Mouse (Mus musculus): Measurements from ENCODE around the gene Cdk14. TPM values are rescaled to one million over a fixed set of nuclear protein-coding genes. Genes with fewer than 3 reads are reported as not detected.
A peak's percentile ranks its signal among the peaks of the same experiment; 100 is the strongest.

The Cdk14 gene
- total and polyA plus RNA-seq, 2 experiments from 2014 or later = 53.0 to 63.9 TPM

GRCm38 (mm10) chr5:4861592-4861991, 558.5 kb downstream of the Cdk14 start:
- Histone ChIP-seq H3K4me2 (ENCODE audit: low read depth, low read length) (no peak overlapping the region), H3K27me3 (ENCODE audit: insufficient read depth, low read length) (no peaks in the 10 kb centered on the region), H3K9ac (replicated peaks; ENCODE audit: low read length) (no peak overlapping the region), H3K4me1 (ENCODE audit: insufficient read depth, low read length) (0 out of 2 replicates have a peak, but pooled peaks cover 7% of the 10 kb centered on the region), H3K36me3 (ENCODE audit: insufficient read depth, low read length) (no peaks in the 10 kb centered on the region), H3K9me3 (ENCODE audit: low read length) (no peaks in the 10 kb centered on the region), H3K4me3 (ENCODE audit: low read length) (no peak overlapping the region), H3K27ac (no peak overlapping the region)
- no peak for TF ChIP-seq CTCF (IDR thresholded peaks at IDR 0.05; ENCODE audit: low read depth)
- DNase-seq (ENCODE audit: low spot score) (no peak), ATAC-seq (peak; percentile 27)
- 76% methylated on average over 9 of the region's 9 CpGs for WGBS

DNA sequence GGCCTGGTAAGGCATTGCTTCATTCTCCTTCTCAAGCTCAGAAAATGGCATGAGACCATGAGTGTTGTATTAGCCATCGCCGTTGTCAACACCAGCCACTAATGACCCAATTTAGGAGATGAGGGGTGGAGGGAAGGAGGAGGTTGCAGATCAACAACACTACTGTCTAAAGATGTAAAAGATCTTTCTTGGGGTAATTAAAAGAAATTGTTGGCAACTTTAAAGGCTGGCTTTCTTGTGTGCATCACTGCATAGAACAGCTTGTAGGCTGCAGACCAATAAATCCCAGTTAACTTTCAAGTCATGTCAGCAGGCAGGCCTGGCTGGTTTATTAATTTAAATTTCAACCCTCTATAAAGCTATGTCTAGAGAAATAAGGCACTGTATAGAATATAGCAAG, 559.0 kb downstream of the Cdk14 start:
- WGBS = 72% methylated on average over 2 of the region's 2 CpGs
- H3K27ac ChIP-seq = no peak overlapping the region
- H3K4me2 ChIP-seq (ENCODE audit: low read depth, low read length) = no peak overlapping the region
- no peak for TF ChIP-seq CTCF (IDR thresholded peaks at IDR 0.05; ENCODE audit: low read depth)
- no peaks in the 10 kb centered on the region for H3K9me3 ChIP-seq (ENCODE audit: low read length)
- DNase-seq (ENCODE audit: low spot score) = no peak
- H3K9ac ChIP-seq (replicated peaks; ENCODE audit: low read length) = no peak overlapping the region
- H3K4me3 ChIP-seq (ENCODE audit: low read length) = no peak overlapping the region
- H3K4me1 ChIP-seq (ENCODE audit: insufficient read depth, low read length) = 0 out of 2 replicates have a peak, but pooled peaks cover 7% of the 10 kb centered on the region
- peak; percentile 41; the same call in 1 of the 2 replicates for ATAC-seq
- no peaks in the 10 kb centered on the region for H3K27me3 ChIP-seq (ENCODE audit: insufficient read depth, low read length)
- H3K36me3 ChIP-seq (ENCODE audit: insufficient read depth, low read length) = no peaks in the 10 kb centered on the region

DNA sequence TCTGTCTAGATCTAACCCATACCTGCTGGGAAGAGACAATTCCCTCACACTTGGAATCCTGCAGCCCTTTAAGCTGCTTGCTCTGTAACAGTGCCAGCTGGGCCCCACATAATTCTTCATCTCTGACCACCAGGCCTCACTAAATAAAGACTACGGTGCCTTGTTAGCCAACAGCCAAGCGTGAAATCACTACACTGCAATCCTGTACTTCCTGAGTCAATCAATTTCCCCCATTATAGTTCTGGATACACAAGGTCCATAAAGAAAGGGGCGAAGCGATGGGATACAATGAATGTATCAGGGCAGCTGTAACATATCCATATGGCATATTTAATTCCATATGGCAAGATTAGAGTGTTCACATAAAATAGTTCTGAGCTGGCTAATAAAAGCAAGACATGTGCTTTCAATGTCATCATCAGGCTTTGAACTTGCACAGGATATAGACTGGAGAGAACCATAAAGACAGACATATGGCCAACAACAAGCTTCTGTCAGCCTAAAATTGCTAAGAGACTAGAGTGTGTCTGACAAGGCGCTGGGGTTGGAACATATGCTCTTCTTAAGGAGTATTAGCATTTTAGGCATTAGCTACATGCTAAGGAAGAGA, 562.0 kb downstream of the Cdk14 start:
- Histone ChIP-seq H3K36me3 (ENCODE audit: insufficient read depth, low read length) (no peaks in the 10 kb centered on the region), H3K9ac (replicated peaks; ENCODE audit: low read length) (no peak overlapping the region), H3K4me2 (ENCODE audit: low read depth, low read length) (no peak overlapping the region), H3K4me3 (ENCODE audit: low read length) (no peak overlapping the region), H3K9me3 (ENCODE audit: low read length) (no peaks in the 10 kb centered on the region), H3K27ac (no peak overlapping the region), H3K4me1 (ENCODE audit: insufficient read depth, low read length) (0 out of 2 replicates have a peak, but pooled peaks cover 7% of the 10 kb centered on the region), H3K27me3 (ENCODE audit: insufficient read depth, low read length) (no peaks in the 10 kb centered on the region)
- 35% methylated on average over 5 of the region's 5 CpGs for WGBS
- TF ChIP-seq CTCF (IDR thresholded peaks at IDR 0.05; ENCODE audit: low read depth) = no peak
- ATAC-seq (peak; percentile 58; the same call in 1 of the 2 replicates), DNase-seq (ENCODE audit: low spot score) (peak; percentile 49)

GRCm38 (mm10) chr5:4853503-4853902, 566.6 kb downstream of the Cdk14 start:
- no peak overlapping the region for H3K9ac ChIP-seq (replicated peaks; ENCODE audit: low read length)
- ATAC-seq (no peak), DNase-seq (ENCODE audit: low spot score) (no peak)
- no peak for TF ChIP-seq CTCF (IDR thresholded peaks at IDR 0.05; ENCODE audit: low read depth)
- H3K4me3 ChIP-seq (ENCODE audit: low read length) = no peak overlapping the region
- no peaks in the 10 kb centered on the region for H3K9me3 ChIP-seq (ENCODE audit: low read length)
- H3K36me3 ChIP-seq (ENCODE audit: insufficient read depth, low read length) = no peaks in the 10 kb centered on the region
- no peak overlapping the region for H3K4me2 ChIP-seq (ENCODE audit: low read depth, low read length)
- H3K27ac ChIP-seq = no peak overlapping the region
- no peaks in the 10 kb centered on the region for H3K27me3 ChIP-seq (ENCODE audit: insufficient read depth, low read length)
- H3K4me1 ChIP-seq (ENCODE audit: insufficient read depth, low read length) = no peaks in the 10 kb centered on the region
- WGBS = 90% methylated on average over 2 of the region's 2 CpGs

- WGBS = 77% methylated on average over 6 of the region's 6 CpGs
- Histone ChIP-seq H3K27ac (no peak overlapping the region), H3K4me2 (ENCODE audit: low read depth, low read length) (no peak overlapping the region), H3K36me3 (ENCODE audit: insufficient read depth, low read length) (no peaks in the 10 kb centered on the region), H3K9me3 (ENCODE audit: low read length) (no peaks in the 10 kb centered on the region), H3K9ac (replicated peaks; ENCODE audit: low read length) (no peak overlapping the region), H3K4me3 (ENCODE audit: low read length) (no peak overlapping the region), H3K4me1 (ENCODE audit: insufficient read depth, low read length) (no peaks in the 10 kb centered on the region), H3K27me3 (ENCODE audit: insufficient read depth, low read length) (no peaks in the 10 kb centered on the region)
- DNase-seq (ENCODE audit: low spot score) = no peak
- TF ChIP-seq CTCF (IDR thresholded peaks at IDR 0.05; ENCODE audit: low read depth) = no peak
- ATAC-seq = no peak
Measured at GRCm38 (mm10) chr5:4852711-4853320, 567.3 kb downstream of the Cdk14 start.

GRCm38 (mm10) chr5:4851934-4852710, 568.0 kb downstream of the Cdk14 start:
- no peaks in the 10 kb centered on the region for H3K27me3 ChIP-seq (ENCODE audit: insufficient read depth, low read length)
- TF ChIP-seq CTCF (IDR thresholded peaks at IDR 0.05; ENCODE audit: low read depth) = no peak
- no peaks in the 10 kb centered on the region for H3K9me3 ChIP-seq (ENCODE audit: low read length)
- DNase-seq (ENCODE audit: low spot score) (no peak), ATAC-seq (no peak)
- no peak overlapping the region for H3K9ac ChIP-seq (replicated peaks; ENCODE audit: low read length)
- H3K4me3 ChIP-seq (ENCODE audit: low read length) = no peak overlapping the region
- H3K4me2 ChIP-seq (ENCODE audit: low read depth, low read length) = no peak overlapping the region
- H3K4me1 ChIP-seq (ENCODE audit: insufficient read depth, low read length) = no peaks in the 10 kb centered on the region
- 74% methylated on average over 9 of the region's 9 CpGs for WGBS
- no peak overlapping the region for H3K27ac ChIP-seq
- H3K36me3 ChIP-seq (ENCODE audit: insufficient read depth, low read length) = no peaks in the 10 kb centered on the region
